Mouse (Mus musculus): ENCODE results near the gene Catsper3.

Gene Catsper3

DNA sequence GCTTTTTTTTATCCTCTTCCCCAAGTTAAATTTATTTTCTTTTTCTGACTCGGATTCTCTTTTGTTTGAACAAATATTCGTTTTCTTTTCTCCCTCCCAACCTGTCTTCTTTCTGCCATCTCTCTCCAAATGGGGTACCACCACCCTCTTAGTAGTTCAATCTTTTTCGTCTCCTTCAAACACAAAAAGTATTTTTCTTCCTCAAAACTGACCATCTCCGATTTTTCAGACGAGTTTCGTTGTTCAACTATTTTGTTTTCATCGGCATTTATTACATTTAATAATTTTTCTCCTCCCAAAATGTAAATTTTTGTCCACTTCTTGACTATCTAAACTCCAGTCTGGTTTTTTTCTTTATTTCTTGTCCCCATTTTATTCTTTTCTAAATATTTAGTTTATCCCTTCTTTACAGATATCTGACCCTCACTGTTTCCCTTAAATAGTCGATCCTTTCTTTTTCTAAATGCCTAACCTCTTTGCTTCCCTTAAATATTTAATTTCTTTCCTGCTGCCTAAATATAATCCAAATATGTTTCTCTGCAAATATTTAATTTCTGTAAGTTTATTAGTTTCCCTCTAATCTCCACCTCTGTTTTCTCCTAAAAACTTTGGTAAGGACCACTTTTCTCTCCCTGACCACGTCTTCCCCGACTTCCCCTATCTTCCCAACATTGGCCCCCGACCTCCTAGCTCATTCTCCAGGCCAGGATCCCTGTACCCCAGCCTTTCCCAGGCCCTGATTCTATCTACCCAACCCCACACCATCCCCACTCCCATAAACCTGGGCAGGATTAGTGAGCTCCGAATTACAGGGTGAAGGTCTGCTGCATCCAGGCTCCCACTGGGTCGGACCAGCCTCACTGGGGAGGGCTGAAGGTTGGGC, 42.7 kb downstream of the Catsper3 start:
- DNase-seq (ENCODE audit: low spot score in 2 of 2): no peak

DNA sequence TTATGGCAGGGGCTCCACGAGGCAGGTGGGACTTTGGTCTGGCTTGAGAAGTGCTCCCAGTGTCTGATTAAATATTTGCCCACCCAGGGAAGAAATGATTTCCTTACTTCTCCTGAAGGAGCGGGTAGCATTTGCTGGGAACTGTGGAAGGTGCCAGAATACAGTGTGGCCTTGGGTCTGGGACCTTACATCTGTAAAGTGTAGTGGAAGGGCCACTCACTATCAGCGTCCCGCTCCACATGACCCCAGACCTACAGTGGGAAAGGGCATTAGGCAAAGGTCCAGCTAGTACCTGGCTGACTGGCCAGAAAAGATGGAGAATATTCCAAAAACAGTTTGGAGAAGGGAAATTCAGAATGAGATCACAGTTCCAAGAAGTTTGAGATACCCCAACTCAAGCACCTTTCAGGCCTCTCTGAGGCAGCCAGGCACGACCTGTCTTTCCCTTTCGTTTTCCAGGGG, 43.3 kb downstream of the Catsper3 start:
- DNase-seq (ENCODE audit: low spot score in 2 of 2): no peak

DNA sequence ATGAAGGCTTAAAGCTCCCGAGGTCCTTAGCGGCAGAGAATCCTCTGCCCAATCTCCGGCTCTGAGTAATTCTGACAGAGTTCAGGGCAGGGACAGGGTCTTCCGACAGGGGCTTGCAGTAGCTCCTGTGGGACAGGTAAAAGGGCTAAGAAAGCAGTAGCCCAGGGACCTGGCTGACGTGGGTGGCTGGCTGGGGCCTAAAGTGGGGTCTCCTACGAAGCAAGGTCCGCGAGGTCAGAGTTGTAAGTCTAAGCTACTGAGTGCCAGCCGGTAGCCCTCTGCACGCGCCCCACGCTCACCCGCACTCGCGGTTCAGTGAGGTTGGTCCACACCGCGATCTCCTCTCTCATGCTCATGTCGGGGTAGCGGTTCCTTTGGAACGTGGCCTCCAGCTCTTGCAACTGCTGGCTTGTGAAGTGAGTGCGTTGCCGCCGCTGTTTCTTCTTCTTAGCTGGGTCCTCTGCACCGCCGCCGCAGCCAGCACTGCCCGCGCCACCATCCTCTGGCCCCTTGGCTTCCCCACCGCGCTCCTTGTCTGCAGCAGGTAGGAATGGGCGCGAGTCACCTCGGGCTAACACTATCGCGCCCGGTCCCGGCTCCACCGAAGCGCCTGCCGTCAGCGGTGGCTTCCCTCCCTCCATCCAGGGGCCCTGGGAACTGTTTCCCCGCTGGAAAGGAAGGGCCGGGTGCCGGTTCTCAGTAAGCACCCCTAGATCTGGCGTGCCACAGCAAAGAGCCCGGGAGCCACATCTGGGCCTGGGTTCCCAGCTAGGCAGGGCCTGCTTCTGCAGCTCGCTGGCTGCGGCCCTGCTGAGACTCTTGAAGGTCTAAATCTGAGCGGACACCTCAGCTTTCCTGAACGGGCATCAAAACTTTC, 44.0 kb downstream of the Catsper3 start:
- DNase-seq (ENCODE audit: low spot score in 2 of 2): no peak

DNA sequence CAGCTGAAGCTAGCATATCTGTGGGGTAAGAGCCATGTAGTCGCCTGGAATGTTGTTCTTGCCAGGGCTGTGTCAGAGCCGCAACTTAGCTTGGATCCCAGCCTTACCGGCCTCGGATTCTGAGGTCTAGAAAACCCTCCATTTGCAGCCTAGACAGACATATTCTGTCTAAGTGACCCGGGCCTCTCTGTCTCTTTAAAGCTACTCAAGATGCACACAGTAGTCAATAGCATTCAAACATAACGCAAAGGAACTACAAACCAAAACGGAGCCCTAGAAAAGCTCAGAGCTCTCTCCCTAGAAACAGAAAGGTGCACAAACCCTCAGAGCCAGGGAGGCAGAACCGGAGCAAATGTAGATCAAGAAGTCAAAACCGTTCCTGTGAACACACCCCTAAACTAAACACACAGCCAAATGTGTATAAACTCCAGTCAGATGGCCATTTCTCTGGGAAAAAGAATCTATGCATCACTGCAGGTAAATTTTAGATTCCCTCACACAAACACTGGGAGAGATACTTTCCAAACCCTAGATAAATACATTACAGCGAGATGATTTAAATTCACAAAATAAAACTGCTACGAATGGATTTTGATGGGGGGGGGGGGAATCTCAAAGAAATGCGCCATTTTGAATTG, 44.8 kb downstream of the Catsper3 start:
- DNase-seq (ENCODE audit: low spot score in 2 of 2): no peak

DNA sequence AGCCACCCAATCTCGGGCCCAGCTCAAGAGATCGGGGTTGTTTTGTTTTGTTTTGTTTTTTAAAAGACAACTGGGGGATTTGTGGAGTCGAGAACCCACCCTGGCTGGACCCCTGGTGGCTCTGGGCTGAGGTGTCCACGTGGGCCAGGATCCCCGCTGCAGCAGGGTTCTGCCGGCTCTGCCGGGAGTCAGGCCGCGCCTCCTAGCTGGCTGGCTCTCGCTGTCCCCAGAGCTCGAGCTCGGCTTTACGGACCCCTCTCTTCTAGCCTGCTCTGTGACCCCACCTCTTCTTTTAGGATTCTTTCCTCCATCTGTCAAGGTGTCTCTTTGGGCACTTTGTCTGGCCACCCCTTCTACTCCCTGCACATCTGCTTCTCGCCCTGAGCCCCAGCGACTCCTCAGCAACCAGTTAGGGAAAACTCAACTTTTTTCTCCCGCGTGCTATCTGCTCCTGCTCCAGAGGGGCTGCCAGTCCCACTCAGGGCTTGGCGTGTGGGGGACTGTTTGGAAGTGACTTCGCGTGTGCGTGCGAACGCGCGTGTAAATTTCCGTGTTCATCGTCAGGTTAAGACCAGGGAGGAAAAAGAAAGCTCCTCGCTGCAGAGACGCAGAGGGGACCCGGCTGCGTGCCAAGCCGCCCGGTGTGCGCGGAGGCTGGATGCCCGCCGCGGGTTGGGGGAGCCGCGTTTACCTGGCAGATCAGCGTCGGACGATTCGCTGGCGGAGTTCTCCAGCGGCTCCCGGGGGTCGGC, 45.9 kb downstream of the Catsper3 start:
- no peak for DNase-seq (ENCODE audit: low spot score in 2 of 2)

DNA sequence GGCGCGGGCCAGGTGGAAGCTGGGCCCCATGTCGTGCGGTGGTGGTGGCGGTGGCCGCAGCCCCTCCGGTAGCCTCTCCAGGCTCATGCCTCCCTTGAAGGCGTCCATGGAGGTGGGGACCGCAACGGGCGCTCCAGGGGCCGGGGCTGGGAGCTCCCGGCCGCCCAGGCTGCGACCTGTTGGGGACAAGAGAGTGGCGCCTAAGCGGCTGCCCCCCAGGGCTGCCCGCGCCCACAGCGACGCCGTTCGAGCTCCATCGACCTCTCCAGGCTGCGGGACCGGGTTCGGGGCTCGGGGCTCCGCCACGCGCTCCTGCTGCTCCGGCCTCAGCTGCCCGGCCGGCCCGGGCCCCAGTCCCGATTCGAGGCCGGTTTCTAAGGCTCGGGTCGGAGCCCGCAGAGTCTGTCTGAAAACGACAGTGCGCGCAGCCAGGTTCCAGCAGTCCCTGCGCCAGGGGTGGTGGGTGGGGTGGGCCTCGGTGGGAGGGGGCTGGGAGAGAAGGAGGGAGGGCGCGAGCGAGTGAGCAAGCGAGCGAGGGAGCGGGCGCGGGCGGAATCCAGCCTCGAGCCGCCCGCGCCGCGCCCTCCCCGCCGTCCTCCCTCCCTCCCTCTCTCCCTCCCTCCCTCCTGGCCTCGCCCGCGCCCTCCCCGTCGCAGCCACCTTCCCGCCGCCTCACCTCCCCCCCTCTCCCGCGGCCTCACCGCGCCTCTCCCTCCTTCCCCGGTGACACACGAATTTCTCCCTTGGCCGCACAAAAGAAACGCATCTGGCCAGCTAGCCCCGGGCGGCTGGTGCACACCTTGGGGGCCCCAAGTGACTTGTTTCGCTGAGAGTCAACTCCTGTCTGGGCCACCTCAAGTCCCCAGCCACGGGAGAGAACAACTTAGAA, 46.7 kb downstream of the Catsper3 start:
- no peak for DNase-seq (ENCODE audit: low spot score in 2 of 2)

DNA sequence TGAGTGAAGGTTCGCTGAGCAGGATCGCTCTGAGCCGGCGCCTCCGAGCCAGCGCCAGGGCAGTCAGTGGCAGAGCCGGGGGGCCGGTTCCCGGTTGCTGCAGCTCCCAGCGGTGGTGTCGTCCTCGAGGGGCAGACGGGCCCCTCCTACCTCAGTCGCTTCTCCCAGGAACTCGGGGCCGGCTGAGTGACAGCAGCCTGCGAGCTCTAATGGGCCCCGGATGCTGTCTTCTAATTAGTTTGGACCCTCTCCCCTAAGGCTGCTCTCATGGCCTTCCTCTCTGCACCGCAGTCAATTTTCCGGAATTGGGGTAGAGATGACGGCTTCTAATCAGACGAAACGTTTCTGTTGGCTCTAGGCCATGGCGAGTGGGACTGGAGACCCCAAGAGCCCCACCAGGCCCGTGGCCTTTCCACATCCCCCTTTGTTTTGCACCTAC, 47.4 kb downstream of the Catsper3 start:
- no peak for DNase-seq (ENCODE audit: low spot score in 2 of 2)

DNA sequence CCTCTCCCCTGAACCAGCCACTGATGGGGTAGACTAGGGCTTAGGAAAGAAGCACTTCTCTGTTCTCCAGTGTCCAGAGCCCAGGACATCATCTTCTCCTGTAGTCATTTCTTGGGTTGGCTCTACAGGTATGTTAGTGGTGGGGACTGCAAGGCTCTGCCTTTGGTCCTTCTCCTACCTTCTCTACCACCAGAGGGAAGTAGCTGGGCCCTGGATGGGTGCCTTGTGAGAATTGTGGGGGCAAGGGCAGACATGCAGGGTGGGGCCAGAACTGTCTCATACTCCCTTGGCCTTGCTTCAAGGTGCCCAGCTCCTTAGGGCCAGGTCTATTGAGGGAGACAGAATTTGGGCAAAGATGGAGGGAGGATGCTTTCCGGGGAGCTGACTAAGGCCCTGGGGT, 48.2 kb downstream of the Catsper3 start:
- no peak for DNase-seq (ENCODE audit: low spot score in 2 of 2)

DNA sequence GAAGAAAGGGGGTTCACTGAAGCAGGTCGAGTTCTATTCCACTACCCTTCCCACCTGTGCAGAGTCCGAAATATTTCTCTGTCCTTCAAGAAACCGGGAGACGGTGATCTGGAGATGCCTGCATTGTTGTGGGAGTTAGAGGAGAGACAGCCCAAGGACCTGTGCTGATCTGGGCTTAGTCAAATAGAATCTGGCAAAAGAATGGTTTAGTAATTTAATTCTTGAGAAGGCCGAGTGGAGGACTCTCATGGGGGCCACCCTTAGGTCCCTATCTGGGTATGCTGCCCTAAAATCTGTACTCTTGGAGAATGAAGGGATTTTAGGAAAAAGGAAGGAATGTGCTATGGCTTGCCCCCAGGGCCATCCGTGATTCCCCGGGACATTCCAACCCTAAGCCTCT, 49.6 kb downstream of the Catsper3 start:
- no peak for DNase-seq (ENCODE audit: low spot score in 2 of 2)

DNA sequence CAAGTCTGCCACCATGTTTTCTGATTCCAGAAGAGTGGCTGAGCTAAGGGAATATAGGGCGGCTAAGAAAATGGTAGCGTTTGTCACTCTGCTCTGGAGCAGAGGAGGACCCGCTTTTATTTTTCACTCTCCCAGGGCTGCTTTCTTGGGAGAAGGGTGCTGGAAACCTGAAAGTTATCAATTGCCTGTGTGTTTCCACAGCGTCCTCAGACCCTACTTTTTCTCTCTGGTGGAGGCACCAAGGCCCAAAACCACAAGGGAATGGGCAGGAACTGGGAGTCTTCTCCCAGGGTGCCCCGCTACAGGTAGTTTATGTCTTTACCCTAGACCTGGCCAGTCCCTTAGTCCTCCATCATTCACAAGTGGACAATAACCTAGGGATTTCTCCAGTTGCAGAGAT, 50.3 kb downstream of the Catsper3 start:
- DNase-seq (ENCODE audit: low spot score in 2 of 2): no peak

DNA sequence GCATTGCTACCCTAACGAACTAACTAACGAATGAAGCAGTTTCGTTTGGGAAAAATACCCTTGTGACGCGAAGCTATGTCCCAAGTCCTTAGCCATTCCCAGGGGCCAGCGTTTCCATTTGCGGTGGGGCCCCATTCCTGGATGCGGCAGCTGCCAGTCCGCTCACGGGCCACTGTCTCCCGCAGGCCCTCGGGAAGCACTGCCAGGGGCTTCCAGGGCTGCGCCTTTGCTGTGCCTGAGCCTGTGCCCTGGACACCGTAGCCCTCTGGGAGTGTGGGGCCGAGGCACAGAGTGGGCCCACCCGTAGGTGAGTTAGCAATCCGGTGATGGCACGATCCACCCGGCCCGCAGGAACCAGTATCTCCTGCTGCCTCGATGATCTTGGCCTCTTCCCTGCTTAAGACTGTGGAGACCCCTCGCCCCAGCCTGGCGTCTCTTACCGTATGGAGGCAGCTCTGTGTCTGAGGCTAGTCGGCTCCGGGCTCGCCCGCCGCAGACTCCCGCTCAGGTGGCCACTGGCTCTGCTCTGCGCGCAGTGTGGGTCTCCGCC, 51.3 kb downstream of the Catsper3 start:
- no peak for DNase-seq (ENCODE audit: low spot score in 2 of 2)

DNA sequence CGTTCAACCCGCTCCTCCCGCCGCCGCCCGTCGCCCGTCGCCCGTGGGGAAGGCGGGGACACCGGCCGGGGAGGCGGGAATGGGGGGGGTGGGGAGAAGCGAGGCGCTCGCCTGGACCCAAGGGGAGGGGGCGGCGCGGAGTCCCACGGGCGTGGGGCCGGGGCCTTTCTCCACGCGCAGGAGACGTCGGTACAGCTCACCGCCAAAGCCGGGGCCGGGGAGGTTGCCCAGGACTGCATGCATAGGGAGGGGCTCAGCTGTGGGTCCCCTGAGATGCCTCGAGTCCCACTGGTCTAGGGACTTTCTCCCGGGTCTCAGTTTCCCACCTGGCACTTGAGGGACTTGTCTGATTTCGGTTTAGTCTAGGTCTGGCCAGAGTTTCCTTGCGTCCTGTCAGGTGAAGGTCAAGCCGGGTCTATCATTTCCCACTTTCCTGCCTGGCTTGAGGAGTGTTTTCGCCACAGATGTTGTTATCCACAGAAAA, 51.8 kb downstream of the Catsper3 start, which contains the start of gene Pitx1:
Gene Pitx1, minus strand, starts transcription at position 51 of the 484 bp plus-strand sequence.
- no peak for DNase-seq (ENCODE audit: low spot score in 2 of 2)

DNA sequence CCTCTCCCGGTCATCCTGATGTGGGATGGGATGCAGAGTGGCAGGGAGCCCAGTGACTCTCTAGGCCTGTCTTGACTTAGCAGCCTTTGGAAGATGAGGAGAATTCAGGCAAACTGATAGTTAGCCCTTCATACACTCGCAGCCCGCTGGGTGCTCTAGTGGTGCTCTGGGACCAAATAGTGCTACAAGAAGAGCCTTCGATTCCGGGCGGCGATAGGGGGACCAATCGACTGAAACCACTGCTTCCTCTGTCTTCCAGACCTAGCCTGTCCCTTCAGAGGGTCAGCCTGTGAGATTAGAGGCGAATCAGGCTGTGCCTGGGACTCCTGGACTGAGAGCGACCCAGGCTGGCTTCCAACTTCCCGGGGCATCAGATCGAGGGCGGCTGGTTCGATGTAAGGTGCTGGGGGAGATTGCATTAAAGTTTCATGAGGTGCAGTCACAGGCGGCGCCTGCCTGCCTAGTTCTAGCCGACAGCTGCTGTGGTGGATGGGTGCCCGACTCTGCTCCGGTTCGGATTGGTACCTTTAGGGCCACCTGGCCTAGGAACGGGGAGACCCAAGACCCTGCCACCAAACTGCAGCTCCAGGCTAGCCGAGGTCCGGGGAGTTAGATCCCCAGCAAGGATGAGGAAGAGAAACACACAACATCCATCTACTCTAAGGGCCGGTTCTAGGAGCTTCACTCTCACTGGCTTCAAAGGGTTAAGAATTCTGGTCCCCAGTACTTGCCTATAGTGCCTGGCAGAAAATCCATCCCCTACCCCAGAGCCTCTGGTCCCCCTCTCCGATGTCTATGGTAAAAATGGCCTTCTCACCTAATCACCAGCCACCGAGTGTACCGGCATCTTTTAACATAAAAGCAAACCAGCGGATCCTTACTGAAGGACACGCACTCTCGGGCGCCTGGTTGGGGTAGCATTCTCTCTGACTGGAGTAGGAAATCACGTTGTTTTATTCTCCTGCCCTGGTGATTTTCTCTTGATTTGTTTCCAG, 52.7 kb downstream of the Catsper3 start:
- no peak for DNase-seq (ENCODE audit: low spot score in 2 of 2)

DNA sequence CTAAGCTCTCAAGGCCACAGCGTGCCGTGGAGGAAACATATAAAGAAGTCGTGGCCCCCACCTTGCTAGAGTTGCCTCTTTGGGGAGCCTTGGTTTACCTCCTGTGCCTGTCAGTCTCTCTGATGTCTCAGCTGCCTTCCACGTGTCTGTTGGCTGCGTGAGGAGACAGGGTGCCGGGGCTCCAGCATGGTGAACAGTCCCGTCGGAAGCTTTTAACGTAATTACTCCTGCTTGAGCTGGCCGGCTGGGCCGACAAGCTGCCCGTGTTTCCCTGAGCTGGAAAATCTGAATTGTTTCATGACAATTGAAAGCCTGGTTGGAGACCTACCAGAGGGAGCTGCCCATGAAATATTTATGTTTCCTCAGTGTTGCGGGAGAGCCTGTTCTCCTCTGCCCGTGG, 55.9 kb downstream of the Catsper3 start:
- no peak for DNase-seq (ENCODE audit: low spot score in 2 of 2)

DNA sequence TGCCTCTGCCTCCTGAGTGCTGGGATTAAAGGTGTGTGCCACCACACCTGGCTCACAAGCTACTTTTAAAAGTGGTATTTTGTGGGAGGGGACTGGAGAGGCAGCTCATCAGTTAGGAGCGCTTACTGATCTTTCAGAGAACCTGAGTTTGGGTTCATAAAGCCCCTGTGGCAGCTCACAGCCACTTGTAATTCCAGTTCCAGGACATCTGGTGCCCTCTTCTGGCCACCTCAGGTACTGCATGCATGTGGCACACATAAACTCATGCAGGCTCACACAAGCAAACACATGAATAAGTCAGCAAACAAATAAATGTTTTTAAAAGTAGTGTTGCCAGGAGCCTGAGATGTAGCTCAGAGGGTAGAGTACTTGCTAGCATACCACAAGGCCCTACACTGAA, 59.3 kb downstream of the Catsper3 start:
- DNase-seq (ENCODE audit: low spot score in 2 of 2): no peak

DNA sequence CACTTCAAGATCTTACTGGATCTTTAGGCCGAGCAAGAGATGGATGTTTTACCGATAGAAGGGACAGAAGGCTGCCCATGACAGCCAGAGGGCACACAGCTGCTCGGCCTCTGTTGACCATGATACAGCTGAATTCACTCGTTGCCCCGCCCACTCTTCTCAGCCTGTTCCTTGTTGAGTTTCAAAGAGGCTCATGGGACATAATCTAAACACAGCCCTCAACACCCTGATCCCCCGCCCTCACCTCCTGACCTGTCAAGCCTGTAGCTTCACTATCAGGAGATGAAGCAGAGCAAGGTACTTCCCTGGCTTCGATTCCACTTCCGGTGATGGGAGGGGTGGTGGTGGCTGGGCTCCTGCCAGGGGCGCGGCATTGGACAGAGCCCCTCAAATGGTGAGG, 63.4 kb downstream of the Catsper3 start:
- DNase-seq (ENCODE audit: low spot score in 2 of 2): no peak

DNA sequence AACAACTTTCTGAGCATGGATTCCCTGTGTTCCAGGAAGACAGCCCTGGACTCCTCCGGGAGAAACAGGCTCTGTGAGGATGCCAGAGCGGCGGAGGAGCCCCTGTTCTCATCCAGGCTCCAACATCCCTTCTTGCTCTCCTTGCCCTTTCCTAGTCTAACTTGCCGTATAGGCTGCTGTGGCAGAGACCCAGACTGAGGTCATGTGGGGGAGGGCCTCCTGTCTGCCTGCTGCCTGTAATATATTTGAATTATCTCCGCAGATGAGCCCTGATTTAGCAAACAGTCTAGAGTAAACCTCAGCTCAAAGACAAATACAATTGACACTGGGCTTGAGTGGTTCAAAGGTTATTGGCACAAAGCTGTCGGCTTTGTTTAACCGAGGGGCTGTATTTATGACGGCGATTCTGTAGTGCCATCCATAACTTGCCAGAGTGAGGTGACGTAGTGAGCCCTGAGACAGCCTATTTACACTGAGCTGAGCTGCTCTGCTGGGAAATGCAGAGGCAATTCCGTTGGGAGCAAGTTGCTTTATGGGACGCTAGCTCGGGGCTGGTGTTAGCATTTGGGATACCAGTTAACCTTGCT, 64.3 kb downstream of the Catsper3 start:
- no peak for DNase-seq (ENCODE audit: low spot score in 2 of 2)

DNA sequence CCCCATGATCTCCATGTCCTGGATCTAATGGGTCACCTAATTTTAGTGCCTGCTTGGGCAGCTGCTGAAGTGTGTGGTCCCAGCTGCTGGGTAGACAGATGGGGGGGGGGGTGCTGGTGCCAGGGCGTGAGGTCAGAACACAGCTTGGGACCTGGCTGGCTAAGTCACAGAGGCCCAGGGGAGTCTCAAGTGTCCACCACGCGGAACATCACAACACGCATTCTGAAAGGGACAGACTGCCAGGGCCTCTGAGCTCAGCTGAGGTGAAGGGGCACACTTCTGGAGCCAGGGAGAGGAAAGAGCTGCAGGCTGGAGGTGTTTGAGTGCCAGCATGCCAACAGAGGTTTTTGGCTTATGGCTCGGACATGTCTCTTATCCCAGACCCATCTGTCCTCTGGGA, 66.4 kb downstream of the Catsper3 start:
- DNase-seq (ENCODE audit: low spot score in 2 of 2): no peak

All from spleen, postnatal 36 days (tissue).